Mouse (Mus musculus): ENCODE measurements at regions not wholly inside any gene's neighbourhood (a gene's known extent, or its start where the extent isn't known, plus 50 kb on each side); places are given as distances from the start of the nearest gene placed in this dataset.

DNA sequence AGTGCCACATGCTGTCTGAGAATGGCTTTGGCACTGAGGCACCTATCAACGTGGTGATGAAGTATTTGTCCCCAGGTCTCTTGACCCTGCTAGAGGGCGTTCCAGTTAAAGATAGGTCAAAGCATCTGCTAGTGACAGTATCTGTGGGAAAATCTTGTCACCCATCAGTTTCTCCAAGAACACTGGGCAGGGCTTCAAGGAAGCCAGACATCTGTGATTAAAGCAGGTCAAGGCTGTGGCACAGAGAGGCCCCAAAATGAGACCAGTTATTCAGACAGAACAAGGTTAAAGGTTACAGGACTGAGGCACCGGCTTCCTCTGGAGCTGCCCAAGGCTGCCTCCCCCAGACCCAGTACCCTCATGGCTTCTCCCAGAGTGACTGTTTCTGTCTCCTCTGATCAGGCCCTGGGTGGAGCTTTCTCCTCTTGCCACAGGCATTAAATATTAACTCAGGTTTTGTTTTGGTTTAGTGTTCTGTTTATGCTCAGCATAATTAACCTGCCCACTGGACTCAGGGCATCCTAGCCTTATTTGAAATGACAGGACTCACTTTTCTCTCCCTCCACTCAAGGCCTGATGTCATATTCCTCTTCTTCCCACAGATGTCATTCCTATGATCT is 128.6 kb downstream of the Tmem17 start:
- TF ChIP-seq CTCF (IDR thresholded peaks at IDR 0.05; ENCODE audit: low read depth) (no peak), EP300 (IDR thresholded peaks at IDR 0.05; ENCODE audit: low read depth) (no peak)

Measured in heart, postnatal 0 days (tissue).